Mouse (Mus musculus): ENCODE results near the gene Olfr1162. TPM values are rescaled to one million over a fixed set of nuclear protein-coding genes. Genes with fewer than 3 reads are reported as not detected.

The Olfr1162 gene
- polyA plus RNA-seq (2021; fragmentation: Nextera tagmentation), result not detected in 2 replicates
- long read RNA-seq, experiment 1, result 0 reads
- long read RNA-seq, experiment 2, result 0 reads

GRCm38 (mm10) chr2:88051029-88051428 is at the start of gene Olfr1162:
TSS of gene Olfr1162 (minus strand) at chr2:88051129.

GRCm38 (mm10) chr2:88093866-88094265 is 42.9 kb upstream of the Olfr1162 start, which contains the start of gene Olfr1164:
TSS of gene Olfr1164 (minus strand) at chr2:88093966.

GRCm38 (mm10) chr2:88071730-88072129 is 20.8 kb upstream of the Olfr1162 start, which contains the start of gene Olfr1163:
TSS of gene Olfr1163 (minus strand) at chr2:88071830.

GRCm38 (mm10) chr2:88037599-88037998 is 13.3 kb downstream of the Olfr1162 start, which contains the start of gene Olfr73:
TSS of gene Olfr73 (minus strand) at chr2:88037699.

GRCm38 (mm10) chr2:88022474-88022873 is 28.5 kb downstream of the Olfr1162 start, which contains the start of gene Olfr1161:
TSS of gene Olfr1161 (plus strand) at chr2:88022774.

GRCm38 (mm10) chr2:88007515-88008318 is 43.2 kb downstream of the Olfr1162 start, which contains the start of gene Olfr1160:
TSS of gene Olfr1160 (minus strand) at chr2:88008268.

Other genes starting within 250 kb of the Olfr1162 start
- gene Olfr1145, start 241.3 kb downstream of the Olfr1162 start, polyA plus RNA-seq (2021; fragmentation: Nextera tagmentation), result not detected in 2 replicates
- not detected in 2 replicates for gene Olfr1148, start 220.6 kb downstream of the Olfr1162 start, polyA plus RNA-seq (2021; fragmentation: Nextera tagmentation)
- not detected in 2 replicates for gene Olfr1150-ps1, start 207.1 kb downstream of the Olfr1162 start, polyA plus RNA-seq (2021; fragmentation: Nextera tagmentation)
- not detected in 2 replicates for gene Olfr1151, start 195.3 kb downstream of the Olfr1162 start, polyA plus RNA-seq (2021; fragmentation: Nextera tagmentation)
- gene Olfr1152, start 184.6 kb downstream of the Olfr1162 start, polyA plus RNA-seq (2021; fragmentation: Nextera tagmentation), result not detected in 2 replicates
- not detected in 2 replicates for gene Olfr1153, start 156.2 kb downstream of the Olfr1162 start, polyA plus RNA-seq (2021; fragmentation: Nextera tagmentation)
- gene Olfr1154, start 146.0 kb downstream of the Olfr1162 start, polyA plus RNA-seq (2021; fragmentation: Nextera tagmentation), result not detected in 2 replicates
- gene Olfr1155, start 106.0 kb downstream of the Olfr1162 start, polyA plus RNA-seq (2021; fragmentation: Nextera tagmentation), result not detected in 2 replicates
- gene Olfr1156, start 98.0 kb downstream of the Olfr1162 start, polyA plus RNA-seq (2021; fragmentation: Nextera tagmentation), result not detected in 2 replicates
- not detected in 2 replicates for gene Olfr1157, start 82.8 kb downstream of the Olfr1162 start, polyA plus RNA-seq (2021; fragmentation: Nextera tagmentation)
- gene Olfr74, start 76.5 kb downstream of the Olfr1162 start, polyA plus RNA-seq (2021; fragmentation: Nextera tagmentation), result not detected in 2 replicates
- not detected in 2 replicates for gene Olfr1158, start 61.0 kb downstream of the Olfr1162 start, polyA plus RNA-seq (2021; fragmentation: Nextera tagmentation)
- gene Olfr1160, start 42.9 kb downstream of the Olfr1162 start, polyA plus RNA-seq (2021; fragmentation: Nextera tagmentation), result not detected in 2 replicates
- not detected in 2 replicates for gene Olfr1161, start 28.4 kb downstream of the Olfr1162 start, polyA plus RNA-seq (2021; fragmentation: Nextera tagmentation)
- not detected in 2 replicates for gene Olfr73, start 13.4 kb downstream of the Olfr1162 start, polyA plus RNA-seq (2021; fragmentation: Nextera tagmentation)
- gene Olfr1163, start 20.7 kb upstream of the Olfr1162 start, polyA plus RNA-seq (2021; fragmentation: Nextera tagmentation), result not detected in 2 replicates
- not detected in 2 replicates for gene Olfr1164, start 42.8 kb upstream of the Olfr1162 start, polyA plus RNA-seq (2021; fragmentation: Nextera tagmentation)
- not detected in 2 replicates for gene Olfr1166, start 77.1 kb upstream of the Olfr1162 start, polyA plus RNA-seq (2021; fragmentation: Nextera tagmentation)
- not detected in 2 replicates for gene Olfr1167, start 104.1 kb upstream of the Olfr1162 start, polyA plus RNA-seq (2021; fragmentation: Nextera tagmentation)
- not detected in 2 replicates for gene Olfr1168, start 130.8 kb upstream of the Olfr1162 start, polyA plus RNA-seq (2021; fragmentation: Nextera tagmentation)
- not detected in 2 replicates for gene Olfr1170, start 177.2 kb upstream of the Olfr1162 start, polyA plus RNA-seq (2021; fragmentation: Nextera tagmentation)
- not detected in 2 replicates for gene Olfr1173, start 228.7 kb upstream of the Olfr1162 start, polyA plus RNA-seq (2021; fragmentation: Nextera tagmentation)

Measured in left cerebral cortex, adult 6 months (tissue).